Mouse (Mus musculus) heart, embryonic 13.5 days (tissue): ENCODE data around the gene 4931406C07Rik. TPM values are rescaled to one million over a fixed set of nuclear protein-coding genes. Genes with fewer than 3 reads are reported as not detected.

Experiments
- ATAC-seq: fragments of 200-750 bp; cut with Nextera tagmentation; 2 replicates; pipeline ENCODE4 v1.8.0; 2017; ENCODE audit warnings: moderate TSS enrichment; ENCODE audit not compliant: insufficient number of reproducible peaks, low FRiP score, low TSS enrichment; ENCODE audit errors: extremely low read depth
- H3K27ac ChIP-seq: fragments of 300-500 bp; sonication (generic); replicated peaks from 2 replicates; pipeline ENCODE4 v1.5.1; 2015; ENCODE audit warnings: moderate library complexity, mild to moderate bottlenecking, inconsistent platforms
- H3K27me3 ChIP-seq: fragments of 300-500 bp; sonication (generic); replicated peaks from 2 replicates; pipeline ENCODE4 v1.6.1; 2015; ENCODE audit warnings: mild to moderate bottlenecking, inconsistent platforms
- H3K36me3 ChIP-seq: fragments of 300-500 bp; sonication (generic); 2 replicates; pipeline ENCODE4 v1.6.1; 2015; ENCODE audit warnings: mild to moderate bottlenecking, inconsistent platforms
- H3K4me1 ChIP-seq: fragments of 300-500 bp; sonication (generic); 2 replicates; pipeline ENCODE4 v1.6.1; 2015; ENCODE audit warnings: inconsistent platforms
- H3K4me2 ChIP-seq: fragments of 300-500 bp; sonication (generic); 2 replicates; pipeline ENCODE4 v1.6.1; 2015; ENCODE audit warnings: inconsistent platforms, mild to moderate bottlenecking, moderate library complexity
- H3K4me3 ChIP-seq: fragments of 300-500 bp; sonication (generic); 2 replicates; pipeline ENCODE4 v1.5.1; 2015; ENCODE audit warnings: moderate library complexity, mild to moderate bottlenecking, inconsistent platforms
- H3K9ac ChIP-seq: fragments of 300-500 bp; sonication (generic); 2 replicates; pipeline ENCODE4 v1.6.1; 2015; ENCODE audit warnings: inconsistent platforms, mild to moderate bottlenecking, moderate library complexity
- H3K9me3 ChIP-seq: fragments of 300-500 bp; sonication (generic); 2 replicates; pipeline ENCODE4 v1.6.1; 2016; ENCODE audit warnings: inconsistent platforms
- WGBS: fragments of 180-500 bp; shearing (Covaris S2); methylation state at CpG from one replicate; pipeline ENCODE4 v1.1.7; 2015; ENCODE audit warnings: mixed read lengths; 5-methylcytosine and 5-hydroxymethylcytosine counted together
- polyA plus RNA-seq: library from polyadenylated mRNA; unstranded; fragments of >200 nt; fragmentation: Nextera tagmentation; extraction: Ambion mirVana; gene quantifications from 2 replicates; pipeline ENCODE4 v1.2.1, GENCODE M21; 2015

Gene 4931406C07Rik
- polyA plus RNA-seq, 1 experiment from 2014 or later: 6.1 TPM

- WGBS: 74% methylated on average over 7 of the region's 7 CpGs
- no peak for ATAC-seq
These were observed 51.7 kb downstream of the 4931406C07Rik start for GRCm38 (mm10) chr9:15254501-15254900.

GRCm38 (mm10) chr9:15252196-15252595, 54.1 kb downstream of the 4931406C07Rik start:
- H3K27ac ChIP-seq: no peak overlapping the region

More at GRCm38 (mm10) chr9:15254501-15254900, 51.7 kb downstream of the 4931406C07Rik start:
- no peaks in the 10 kb centered on the region for H3K36me3 ChIP-seq
- H3K4me1 ChIP-seq: no peaks in the 10 kb centered on the region
- no peak overlapping the region for H3K9ac ChIP-seq
- H3K4me2 ChIP-seq: no peak overlapping the region
- H3K27ac ChIP-seq: no peak overlapping the region
- H3K9me3 ChIP-seq: no peaks in the 10 kb centered on the region
- H3K4me3 ChIP-seq: no peak overlapping the region
- no peaks in the 10 kb centered on the region for H3K27me3 ChIP-seq

GRCm38 (mm10) chr9:15250376-15250775, 55.9 kb downstream of the 4931406C07Rik start:
- Histone ChIP-seq H3K9ac (no peak overlapping the region), H3K27me3 (no peaks in the 10 kb centered on the region), H3K4me2 (no peak overlapping the region), H3K27ac (no peak overlapping the region), H3K36me3 (no peaks in the 10 kb centered on the region), H3K4me3 (no peak overlapping the region), H3K4me1 (no peaks in the 10 kb centered on the region), H3K9me3 (no peaks in the 10 kb centered on the region)
- 53% methylated on average over 7 of the region's 7 CpGs for WGBS
- no peak for ATAC-seq

More at GRCm38 (mm10) chr9:15252196-15252595, 54.1 kb downstream of the 4931406C07Rik start:
- Histone ChIP-seq H3K9me3 (no peaks in the 10 kb centered on the region), H3K27me3 (no peaks in the 10 kb centered on the region), H3K36me3 (no peaks in the 10 kb centered on the region), H3K4me3 (no peak overlapping the region), H3K4me2 (no peak overlapping the region), H3K4me1 (no peaks in the 10 kb centered on the region), H3K9ac (no peak overlapping the region)
- 78% methylated on average over 7 of the region's 7 CpGs for WGBS
- no peak for ATAC-seq

- no peak overlapping the region for H3K9ac ChIP-seq
- no peaks in the 10 kb centered on the region for H3K27me3 ChIP-seq
- 60% methylated on average over 14 of the region's 14 CpGs for WGBS
- H3K36me3 ChIP-seq: no peaks in the 10 kb centered on the region
- H3K4me2 ChIP-seq: no peak overlapping the region
- H3K4me3 ChIP-seq: no peak overlapping the region
- ATAC-seq: no peak
- H3K27ac ChIP-seq: no peak overlapping the region
- no peaks in the 10 kb centered on the region for H3K9me3 ChIP-seq
- H3K4me1 ChIP-seq: no peaks in the 10 kb centered on the region
These were observed 60.8 kb downstream of the 4931406C07Rik start for GRCm38 (mm10) chr9:15245319-15246075.

- no peak for ATAC-seq
- no peaks in the 10 kb centered on the region for H3K9me3 ChIP-seq
- WGBS: 70% methylated on average over 1 of the region's 1 CpGs
- 0 out of 2 replicates have a peak, but pooled peaks cover 3% of the 10 kb centered on the region for H3K27me3 ChIP-seq
- H3K36me3 ChIP-seq: no peaks in the 10 kb centered on the region
- H3K4me1 ChIP-seq: peaks cover 24% of the 10 kb centered on the region
- no peak overlapping the region for H3K27ac ChIP-seq
- no peak overlapping the region for H3K4me3 ChIP-seq
- H3K4me2 ChIP-seq: no peak overlapping the region
- no peak overlapping the region for H3K9ac ChIP-seq
These were observed 64.1 kb downstream of the 4931406C07Rik start for GRCm38 (mm10) chr9:15242130-15242529.

GRCm38 (mm10) chr9:15241596-15241939, 64.7 kb downstream of the 4931406C07Rik start:
- Histone ChIP-seq H3K4me1 (peaks cover 24% of the 10 kb centered on the region), H3K27ac (no peak overlapping the region), H3K4me3 (no peak overlapping the region), H3K9me3 (no peaks in the 10 kb centered on the region), H3K4me2 (no peak overlapping the region), H3K36me3 (no peaks in the 10 kb centered on the region), H3K9ac (no peak overlapping the region), H3K27me3 (0 out of 2 replicates have a peak, but pooled peaks cover 3% of the 10 kb centered on the region)
- whole genome bisulfite sequencing: 44% methylated on average over 9 of the region's 9 CpGs
- no peak for ATAC-seq

- no peaks in the 10 kb centered on the region for H3K9me3 ChIP-seq
These were observed 65.2 kb downstream of the 4931406C07Rik start for GRCm38 (mm10) chr9:15240863-15241595.

GRCm38 (mm10) chr9:15240006-15240405, 66.2 kb downstream of the 4931406C07Rik start:
- no peak overlapping the region for H3K9ac ChIP-seq
- no peaks in the 10 kb centered on the region for H3K36me3 ChIP-seq
- H3K4me1 ChIP-seq: peaks cover 24% of the 10 kb centered on the region
- H3K9me3 ChIP-seq: no peaks in the 10 kb centered on the region
- H3K27ac ChIP-seq: no peak overlapping the region
- 89% methylated on average over 6 of the region's 6 CpGs for WGBS
- H3K4me2 ChIP-seq: peak overlapping the region; percentile 91; the same call in 1 of the 2 replicates
- H3K27me3 ChIP-seq: 0 out of 2 replicates have a peak, but pooled peaks cover 3% of the 10 kb centered on the region
- ATAC-seq: no peak
- H3K4me3 ChIP-seq: 0 out of 2 replicates have a peak overlapping the region, but pooled peaks have one; percentile 58

More at GRCm38 (mm10) chr9:15240863-15241595, 65.2 kb downstream of the 4931406C07Rik start:
- no peak overlapping the region for H3K27ac ChIP-seq
- H3K36me3 ChIP-seq: no peaks in the 10 kb centered on the region
- H3K4me1 ChIP-seq: peaks cover 24% of the 10 kb centered on the region
- 64% methylated on average over 6 of the region's 6 CpGs for WGBS
- no peak overlapping the region for H3K9ac ChIP-seq
- ATAC-seq: no peak
- H3K4me2 ChIP-seq: no peak overlapping the region
- no peak overlapping the region for H3K4me3 ChIP-seq
- H3K27me3 ChIP-seq: 0 out of 2 replicates have a peak, but pooled peaks cover 3% of the 10 kb centered on the region

- Histone ChIP-seq H3K4me1 (peaks cover 24% of the 10 kb centered on the region), H3K27me3 (0 out of 2 replicates have a peak, but pooled peaks cover 3% of the 10 kb centered on the region), H3K9me3 (no peaks in the 10 kb centered on the region), H3K4me2 (peak within 1 kb of the TSS; percentile 91), H3K9ac (peak within 1 kb of the TSS; percentile 84), H3K27ac (peak within 1 kb of the TSS; percentile 60), H3K4me3 (peak within 1 kb of the TSS; percentile 58), H3K36me3 (no peaks in the 10 kb centered on the region)
- ATAC-seq: peak; percentile 32; the same call in 1 of the 2 replicates
- 4% methylated on average over 35 of the region's 35 CpGs for whole genome bisulfite sequencing
These were observed 67.0 kb downstream of the 4931406C07Rik start, which contains the start of gene Vstm5 for GRCm38 (mm10) chr9:15239042-15239925. Gene Vstm5, plus strand, starts transcription at chr9:15239045.

- H3K4me3 ChIP-seq: peak overlapping the region; percentile 58
- 61% methylated on average over 16 of the region's 16 CpGs for WGBS
- H3K27ac ChIP-seq: peak overlapping the region; percentile 60
- ATAC-seq: no peak
- no peaks in the 10 kb centered on the region for H3K9me3 ChIP-seq
- 0 out of 2 replicates have a peak, but pooled peaks cover 3% of the 10 kb centered on the region for H3K27me3 ChIP-seq
- H3K9ac ChIP-seq: peak overlapping the region; percentile 84
- H3K36me3 ChIP-seq: no peaks in the 10 kb centered on the region
- H3K4me1 ChIP-seq: peaks cover 24% of the 10 kb centered on the region
- peak overlapping the region; percentile 91 for H3K4me2 ChIP-seq
These were observed 67.8 kb downstream of the 4931406C07Rik start for GRCm38 (mm10) chr9:15238297-15238990.
